Mouse (Mus musculus): ENCODE data around the gene Hist1h2be. TPM values are rescaled to one million over a fixed set of nuclear protein-coding genes. Genes with fewer than 3 reads are reported as not detected.

The Hist1h2be gene
- total RNA-seq (2021): 1 to 10 TPM; 7.4 to 7.7 TPM

GRCm38 (mm10) chr13:23620733-23621531 lies at the start of gene Hist1h2be:
TSS of gene Hist1h2be (minus strand) at chr13:23621124.
- DNase-seq (ENCODE audit: low spot score in 2 of 2): peak; percentile 80 to 95
- intact Hi-C loops (cut with DNase I): loop anchor here (1.0 to 5.0 kb wide), 4 partner anchors 34 to 1904 kb away; partner anchors contain the start of genes Hist1h2af, Hist1h2ai, Hist1h2bl and Hist1h3h

- DNase-seq (ENCODE audit: low spot score in 2 of 2): no peak
- intact Hi-C loops (cut with DNase I): no loop called here
Measured at GRCm38 (mm10) chr13:23662536-23662935, 41.6 kb upstream of the Hist1h2be start.

GRCm38 (mm10) chr13:23659636-23660366 lies 38.9 kb upstream of the Hist1h2be start:
- intact Hi-C loops (cut with DNase I): no loop called here
- no peak for DNase-seq (ENCODE audit: low spot score in 2 of 2)

GRCm38 (mm10) chr13:23630653-23631052 lies 9.7 kb upstream of the Hist1h2be start:
- peak in 1 of 2 experiments; percentile 5 for DNase-seq (ENCODE audit: low spot score in 2 of 2)
- intact Hi-C loops (cut with DNase I): loop anchor here (5.0 kb wide), 1 partner anchor 37 kb away; no protein-coding TSS in a partner anchor

GRCm38 (mm10) chr13:23622861-23623450 lies 2.0 kb upstream of the Hist1h2be start:
- DNase-seq (ENCODE audit: low spot score in 2 of 2): no peak
- intact Hi-C loops (cut with DNase I): loop anchor here (1.0 to 5.0 kb wide), 4 partner anchors 61 to 1906 kb away; partner anchors contain the start of genes Hist1h2af, Hist1h2ai, Hist1h2bc and Hist1h2bl

- DNase-seq (ENCODE audit: low spot score in 2 of 2): peak; percentile 88 to 92
- intact Hi-C loops (cut with DNase I): loop anchor here (1.0 to 5.0 kb wide), 4 partner anchors 62 to 1905 kb away; partner anchors contain the start of genes Hist1h2af, Hist1h2ai, Hist1h2bc and Hist1h2bl
Measured at GRCm38 (mm10) chr13:23622175-23622671, 1.3 kb upstream of the Hist1h2be start, which contains the start of gene Hist1h1e. TSS of gene Hist1h1e (minus strand) at chr13:23622558.

- intact Hi-C loops (cut with DNase I): loop anchor here (1.0 to 5.0 kb wide), 6 partner anchors 35 to 1904 kb away; partner anchors contain the start of genes Hist1h2af, Hist1h2ai, Hist1h2bc and Hist1h2bl
- peak; percentile 66 to 89 for DNase-seq (ENCODE audit: low spot score in 2 of 2)
Measured at GRCm38 (mm10) chr13:23621532-23622174, 729 bp upstream of the Hist1h2be start.

- intact Hi-C loops (cut with DNase I): loop anchor here (2.0 to 5.0 kb wide), 3 partner anchors 33 to 1903 kb away; partner anchors contain the start of genes Hist1h2af, Hist1h2ai, Hist1h2bl and Hist1h3h
Measured at GRCm38 (mm10) chr13:23620056-23620732, 730 bp downstream of the Hist1h2be start.

GRCm38 (mm10) chr13:23611638-23612037 lies 9.3 kb downstream of the Hist1h2be start:
- intact Hi-C loops (cut with DNase I): loop anchor here (10.0 kb wide), 1 partner anchor 1787 kb away; no protein-coding TSS in a partner anchor
- DNase-seq (ENCODE audit: low spot score in 2 of 2): no peak

More at GRCm38 (mm10) chr13:23620056-23620732, 730 bp downstream of the Hist1h2be start:
- peak in 1 of 2 experiments; percentile 5 for DNase-seq (ENCODE audit: low spot score in 2 of 2)

GRCm38 (mm10) chr13:23610393-23610792 lies 10.5 kb downstream of the Hist1h2be start:
- intact Hi-C loops (cut with DNase I): loop anchor here (10.0 kb wide), 1 partner anchor 1786 kb away; no protein-coding TSS in a partner anchor
- DNase-seq (ENCODE audit: low spot score in 2 of 2): no peak

- no peak for DNase-seq (ENCODE audit: low spot score in 2 of 2)
- intact Hi-C loops (cut with DNase I): loop anchor here (10.0 kb wide), 1 partner anchor 1785 kb away; no protein-coding TSS in a partner anchor
Measured at GRCm38 (mm10) chr13:23609844-23610243, 11.1 kb downstream of the Hist1h2be start.

GRCm38 (mm10) chr13:23609209-23609608 lies 11.7 kb downstream of the Hist1h2be start:
- DNase-seq (ENCODE audit: low spot score in 2 of 2): no peak
- intact Hi-C loops (cut with DNase I): no loop called here

- intact Hi-C loops (cut with DNase I): no loop called here
- no peak for DNase-seq (ENCODE audit: low spot score in 2 of 2)
Measured at GRCm38 (mm10) chr13:23605052-23605451, 15.9 kb downstream of the Hist1h2be start.

- intact Hi-C loops (cut with DNase I): no loop called here
Measured at GRCm38 (mm10) chr13:23604452-23604851, 16.5 kb downstream of the Hist1h2be start.

GRCm38 (mm10) chr13:23603182-23603699 lies 17.7 kb downstream of the Hist1h2be start:
- DNase-seq (ENCODE audit: low spot score in 2 of 2): no peak
- intact Hi-C loops (cut with DNase I): no loop called here

More at GRCm38 (mm10) chr13:23604452-23604851, 16.5 kb downstream of the Hist1h2be start:
- DNase-seq (ENCODE audit: low spot score in 2 of 2): no peak

- intact Hi-C loops (cut with DNase I): no loop called here
Measured at GRCm38 (mm10) chr13:23597957-23598356, 23.0 kb downstream of the Hist1h2be start.

GRCm38 (mm10) chr13:23595622-23596372 lies 25.1 kb downstream of the Hist1h2be start:
- DNase-seq (ENCODE audit: low spot score in 2 of 2): no peak
- intact Hi-C loops (cut with DNase I): no loop called here

More at GRCm38 (mm10) chr13:23597957-23598356, 23.0 kb downstream of the Hist1h2be start:
- DNase-seq (ENCODE audit: low spot score in 2 of 2): peak; percentile 58 to 69

All from left cerebral cortex, postnatal 25 days (tissue).